Mouse (Mus musculus): ENCODE data around the gene Tubb3.
"Not testable (repeated sequence)": the region's sequence is repeated elsewhere in the genome, so short reads cannot be mapped to it uniquely, and the experiment has no call there.

Gene Tubb3

GRCm38 (mm10) chr8:123430936-123431335, 19.7 kb downstream of the Tubb3 start:
- not testable (repeated sequence) for DNase-seq (ENCODE audit: extremely low spot score, low read depth, low spot score)

- DNase-seq (ENCODE audit: extremely low spot score, low read depth, low spot score) = no peak
Observed at GRCm38 (mm10) chr8:123431616-123432365, 20.6 kb downstream of the Tubb3 start.

- DNase-seq (ENCODE audit: extremely low spot score, low read depth, low spot score) = no peak
Observed at GRCm38 (mm10) chr8:123432381-123432780, 21.2 kb downstream of the Tubb3 start.

GRCm38 (mm10) chr8:123433241-123433974, 22.2 kb downstream of the Tubb3 start:
- not testable (repeated sequence) for DNase-seq (ENCODE audit: extremely low spot score, low read depth, low spot score)

GRCm38 (mm10) chr8:123441788-123442187, 30.6 kb downstream of the Tubb3 start:
- no peak for DNase-seq (ENCODE audit: extremely low spot score, low read depth, low spot score)

GRCm38 (mm10) chr8:123442351-123442750, 31.1 kb downstream of the Tubb3 start:
- no peak for DNase-seq (ENCODE audit: extremely low spot score, low read depth, low spot score)

- DNase-seq (ENCODE audit: extremely low spot score, low read depth, low spot score) = peak; percentile 74
Observed at GRCm38 (mm10) chr8:123442871-123443575, 31.8 kb downstream of the Tubb3 start.

GRCm38 (mm10) chr8:123443576-123443921, 32.3 kb downstream of the Tubb3 start:
- DNase-seq (ENCODE audit: extremely low spot score, low read depth, low spot score) = peak; percentile 20

- DNase-seq (ENCODE audit: extremely low spot score, low read depth, low spot score) = no peak
Observed at GRCm38 (mm10) chr8:123444131-123444530, 32.9 kb downstream of the Tubb3 start.

- no peak for DNase-seq (ENCODE audit: extremely low spot score, low read depth, low spot score)
Observed at GRCm38 (mm10) chr8:123445981-123446380, 34.8 kb downstream of the Tubb3 start.

GRCm38 (mm10) chr8:123446799-123447198, 35.6 kb downstream of the Tubb3 start:
- no peak for DNase-seq (ENCODE audit: extremely low spot score, low read depth, low spot score)

- DNase-seq (ENCODE audit: extremely low spot score, low read depth, low spot score) = no peak
Observed at GRCm38 (mm10) chr8:123450783-123451182, 39.6 kb downstream of the Tubb3 start.

GRCm38 (mm10) chr8:123451747-123452146, 40.5 kb downstream of the Tubb3 start:
- not testable (repeated sequence) for DNase-seq (ENCODE audit: extremely low spot score, low read depth, low spot score)

- no peak for DNase-seq (ENCODE audit: extremely low spot score, low read depth, low spot score)
Observed at GRCm38 (mm10) chr8:123452149-123452548, 40.9 kb downstream of the Tubb3 start.

GRCm38 (mm10) chr8:123453291-123453690, 42.1 kb downstream of the Tubb3 start:
- DNase-seq (ENCODE audit: extremely low spot score, low read depth, low spot score) = no peak

- no peak for DNase-seq (ENCODE audit: extremely low spot score, low read depth, low spot score)
Observed at GRCm38 (mm10) chr8:123453951-123454350, 42.7 kb downstream of the Tubb3 start.

- DNase-seq (ENCODE audit: extremely low spot score, low read depth, low spot score) = no peak
Observed at GRCm38 (mm10) chr8:123454559-123454958, 43.3 kb downstream of the Tubb3 start.

- no peak for DNase-seq (ENCODE audit: extremely low spot score, low read depth, low spot score)
Observed at GRCm38 (mm10) chr8:123463651-123464050, 52.4 kb downstream of the Tubb3 start.

- no peak for DNase-seq (ENCODE audit: extremely low spot score, low read depth, low spot score)
Observed at GRCm38 (mm10) chr8:123467476-123467875, 56.3 kb downstream of the Tubb3 start.
